Mouse (Mus musculus) stomach, embryonic 14.5 days (tissue): ENCODE data around the gene Tmem265. TPM values are rescaled to one million over a fixed set of nuclear protein-coding genes. Genes with fewer than 3 reads are reported as not detected.
A peak's percentile ranks its signal among the peaks of the same experiment; 100 is the strongest.

ENCODE experiments used
- ATAC-seq: fragments of 200-750 bp; cut with Nextera tagmentation; 2 replicates; pipeline ENCODE4 v1.8.0; 2017; ENCODE audit warnings: low read depth, moderate TSS enrichment; ENCODE audit not compliant: insufficient number of reproducible peaks, insufficient read depth, low FRiP score
- H3K27ac ChIP-seq: fragments of 300-500 bp; sonication (generic); 2 replicates; pipeline ENCODE4 v1.5.1; 2014; ENCODE audit warnings: mild to moderate bottlenecking, low read length, moderate library complexity, mixed read lengths
- H3K27me3 ChIP-seq: fragments of 300-500 bp; sonication (generic); 2 replicates; pipeline ENCODE4 v1.6.1; 2014; ENCODE audit warnings: low read length, control low read depth, mixed read lengths; ENCODE audit not compliant: control insufficient read depth, insufficient read depth
- H3K36me3 ChIP-seq: fragments of 300-500 bp; sonication (generic); 2 replicates; pipeline ENCODE4 v1.6.1; 2014; ENCODE audit warnings: mild to moderate bottlenecking, control low read depth, low read length, moderate library complexity, mixed read lengths; ENCODE audit not compliant: control insufficient read depth, insufficient read depth
- H3K4me1 ChIP-seq: fragments of 300-500 bp; sonication (generic); 2 replicates; pipeline ENCODE4 v1.6.1; 2014; ENCODE audit warnings: low read length, control low read depth, mixed read lengths; ENCODE audit not compliant: control insufficient read depth, insufficient read depth
- H3K4me2 ChIP-seq: fragments of 300-500 bp; sonication (generic); replicated peaks from 2 replicates; pipeline ENCODE4 v1.6.1; 2014; ENCODE audit warnings: low read depth, low read length, control low read depth
- H3K4me3 ChIP-seq: fragments of 300-500 bp; sonication (generic); 2 replicates; pipeline ENCODE4 v1.5.1; 2014; ENCODE audit warnings: low read depth, low read length, control low read depth
- H3K9ac ChIP-seq: fragments of 300-500 bp; sonication (generic); replicated peaks from 2 replicates; pipeline ENCODE4 v1.6.1; 2014; ENCODE audit warnings: low read depth, mild to moderate bottlenecking, control low read depth, low read length, moderate library complexity, mixed read lengths
- H3K9me3 ChIP-seq: fragments of 300-500 bp; sonication (generic); 2 replicates; pipeline ENCODE4 v1.6.1; 2016; ENCODE audit warnings: low read depth, low read length, control low read depth; ENCODE audit not compliant: control insufficient read depth
- WGBS: fragments of 180-500 bp; shearing (Covaris S2); extraction: QIAGEN DNeasy Blood & Tissue Kit; methylation state at CpG from one replicate; pipeline ENCODE4 v1.1.7; 2014; 5-methylcytosine and 5-hydroxymethylcytosine counted together
- polyA plus RNA-seq: library from polyadenylated mRNA; unstranded; fragments of >200 nt; fragmentation: Nextera tagmentation; extraction: Ambion mirVana; gene quantifications from 2 replicates; pipeline ENCODE4 v1.2.1, GENCODE M21; 2014

The Tmem265 gene
- polyA plus RNA-seq, 1 experiment from 2014 or later, result 7.2 TPM

DNA sequence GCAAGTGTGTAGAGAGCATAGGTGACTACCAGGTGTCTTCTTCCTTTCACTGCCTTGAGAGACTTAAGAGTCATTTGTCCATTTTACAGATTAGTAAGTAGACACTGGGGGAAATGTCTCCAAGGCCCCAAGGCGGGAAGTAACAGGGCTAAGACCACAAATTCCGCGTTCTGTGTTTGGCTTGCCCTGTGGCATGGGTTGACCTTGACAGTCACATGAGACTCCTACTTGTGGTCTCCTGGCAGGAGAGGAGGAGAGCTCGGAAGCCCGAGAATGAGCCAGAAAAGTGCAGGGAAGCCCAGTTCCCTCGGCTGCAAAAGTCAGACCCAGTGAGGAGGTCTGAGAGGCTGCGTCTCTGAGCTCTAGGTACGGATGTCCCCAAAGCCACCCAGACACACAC, 52.3 kb downstream of the Tmem265 start:
- H3K4me2 ChIP-seq, result no peak overlapping the region
- 0 out of 2 replicates have a peak overlapping the region, but pooled peaks have one; percentile 92 for H3K4me3 ChIP-seq
- peak overlapping the region; percentile 92; the same call in 1 of the 2 replicates for H3K9ac ChIP-seq
- peaks cover 6% of the 10 kb centered on the region for H3K4me1 ChIP-seq
- ATAC-seq, result no peak
- no peak overlapping the region for H3K27ac ChIP-seq
- H3K36me3 ChIP-seq, result peaks cover 40% of the 10 kb centered on the region
- H3K27me3 ChIP-seq, result no peaks in the 10 kb centered on the region
- 85% methylated on average over 8 of the region's 8 CpGs for WGBS
- H3K9me3 ChIP-seq, result no peaks in the 10 kb centered on the region

DNA sequence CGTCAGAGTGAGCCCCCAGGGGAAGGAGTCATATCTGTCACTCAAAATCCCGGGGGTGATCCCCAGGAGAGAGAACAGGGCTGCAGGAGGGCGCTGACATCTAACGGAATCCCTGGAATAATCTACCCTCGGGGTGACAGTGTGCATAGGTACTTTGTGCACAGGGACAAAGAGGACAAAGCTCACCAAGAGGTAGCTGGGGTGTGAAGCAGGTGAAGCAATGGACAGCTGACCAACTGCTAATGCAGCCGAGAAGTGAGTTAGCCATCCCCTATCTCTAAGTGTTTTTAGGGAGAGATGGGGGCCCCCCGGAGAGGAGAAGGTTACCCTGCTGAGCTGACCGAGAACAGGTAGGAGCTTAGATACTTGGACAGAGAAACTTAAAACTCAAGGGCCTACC, 52.9 kb downstream of the Tmem265 start:
- Histone ChIP-seq H3K4me1 (peaks cover 6% of the 10 kb centered on the region), H3K9me3 (no peaks in the 10 kb centered on the region), H3K9ac (peak overlapping the region; percentile 92), H3K36me3 (peaks cover 34% of the 10 kb centered on the region), H3K4me2 (peak overlapping the region; percentile 61), H3K27ac (peak overlapping the region; percentile 75; the same call in 1 of the 2 replicates), H3K27me3 (no peaks in the 10 kb centered on the region), H3K4me3 (peak overlapping the region; percentile 92)
- no peak for ATAC-seq
- 16% methylated on average over 8 of the region's 8 CpGs for whole genome bisulfite sequencing

DNA sequence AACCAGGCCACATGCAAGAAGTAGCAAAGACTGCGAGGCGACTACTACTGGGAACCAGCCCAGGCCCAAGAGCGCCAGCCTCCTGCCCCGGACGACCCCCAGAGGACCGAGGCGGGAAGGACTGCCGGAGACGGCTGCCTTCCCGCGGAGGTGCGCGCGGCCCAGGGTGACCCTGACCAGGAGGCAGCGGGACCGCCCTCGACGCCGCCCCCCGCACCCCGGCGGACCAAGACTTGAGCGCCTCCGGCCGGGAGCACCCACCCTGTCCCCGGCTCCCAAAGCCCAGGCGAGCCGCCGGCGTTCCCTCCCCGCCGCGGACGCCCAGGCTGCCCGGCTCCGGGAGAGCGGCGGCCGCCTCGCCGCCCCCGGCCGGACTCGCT, 53.3 kb downstream of the Tmem265 start:
- under 1% methylated on average over 44 of the region's 44 CpGs for WGBS
- H3K9ac ChIP-seq, result peak overlapping the region; percentile 92
- H3K27ac ChIP-seq, result peak overlapping the region; percentile 75
- peaks cover 30% of the 10 kb centered on the region for H3K36me3 ChIP-seq
- H3K9me3 ChIP-seq, result no peaks in the 10 kb centered on the region
- peak overlapping the region; percentile 61 for H3K4me2 ChIP-seq
- peak overlapping the region; percentile 92 for H3K4me3 ChIP-seq
- H3K4me1 ChIP-seq, result peaks cover 6% of the 10 kb centered on the region
- peak; percentile 39 for ATAC-seq
- H3K27me3 ChIP-seq, result no peaks in the 10 kb centered on the region

DNA sequence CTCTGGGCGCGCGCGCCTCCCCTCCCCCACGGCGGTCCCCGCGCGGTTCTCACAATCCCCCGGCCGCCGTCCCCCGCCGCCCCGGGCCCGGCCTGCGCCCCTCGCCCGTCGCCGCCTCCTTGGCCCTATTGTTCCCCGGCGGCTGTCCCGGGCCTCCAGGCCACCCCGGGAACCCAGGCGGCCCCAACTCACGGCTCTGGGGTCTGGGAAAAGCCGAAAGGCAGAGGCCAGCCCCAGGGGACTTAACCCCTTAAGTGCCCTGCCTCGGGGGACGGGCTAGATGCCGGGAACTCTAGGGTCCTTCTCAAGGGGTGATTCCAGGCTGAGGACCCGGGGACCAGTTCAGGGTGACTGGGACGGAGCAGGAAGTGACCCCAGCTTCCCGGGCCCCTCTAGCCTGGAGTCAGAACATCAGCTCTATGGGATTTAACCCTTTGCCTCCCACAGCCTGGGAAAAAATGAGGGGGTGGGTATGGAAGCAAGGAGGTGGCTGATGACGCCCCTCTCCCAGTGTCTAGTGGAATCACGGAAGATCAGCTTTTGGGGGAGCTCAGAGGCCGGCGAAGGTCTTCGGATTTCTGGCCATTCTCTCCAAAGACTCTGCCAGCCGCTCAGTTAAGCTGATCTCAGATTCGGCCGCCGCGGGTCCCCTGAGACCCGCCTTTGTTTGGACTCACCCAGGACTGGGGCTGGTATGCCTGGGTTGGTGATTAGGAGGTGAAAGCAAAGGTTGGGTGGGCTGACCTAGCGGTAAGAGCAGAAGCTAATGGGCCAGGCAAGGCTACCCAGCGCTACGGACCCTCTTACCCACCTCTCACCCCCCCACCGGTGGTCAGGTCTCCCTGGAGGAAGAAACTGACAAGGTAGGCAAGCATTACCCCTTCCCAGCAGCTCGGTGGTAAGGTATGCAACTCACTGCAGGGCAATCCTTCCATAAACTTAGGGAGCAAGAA, 54.0 kb downstream of the Tmem265 start, which contains the start of gene Zfp629:
TSS of gene Zfp629 (minus strand) at position 907 of the 953 bp plus-strand sequence.
- Histone ChIP-seq H3K27me3 (no peaks in the 10 kb centered on the region), H3K36me3 (peaks cover 24% of the 10 kb centered on the region), H3K4me1 (peaks cover 6% of the 10 kb centered on the region), H3K9ac (peak within 1 kb of the TSS; percentile 92), H3K4me2 (peak within 1 kb of the TSS; percentile 61), H3K4me3 (peak within 1 kb of the TSS; percentile 92), H3K9me3 (no peaks in the 10 kb centered on the region), H3K27ac (peak within 1 kb of the TSS; percentile 75)
- under 1% methylated on average over 49 of the region's 50 CpGs for WGBS
- ATAC-seq, result peak; percentile 91

DNA sequence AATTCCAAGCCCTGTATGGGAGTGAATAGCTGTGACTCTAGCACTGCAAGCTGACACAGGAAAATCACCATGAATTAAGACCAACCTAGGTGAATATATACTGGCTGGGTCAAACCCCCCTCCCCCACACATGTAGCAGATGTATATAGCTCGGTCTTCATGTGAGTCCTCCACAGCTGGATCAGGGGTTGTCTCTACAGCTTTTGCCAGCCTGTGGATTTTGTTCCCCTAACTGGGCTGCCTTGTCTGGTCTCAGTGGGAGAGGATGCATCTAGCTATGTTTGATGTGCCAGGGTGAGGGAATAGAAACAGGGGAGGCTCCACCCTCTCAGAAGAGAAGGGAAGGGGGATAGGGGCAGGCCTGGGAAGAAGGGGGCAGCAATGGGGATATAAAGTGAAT, 55.1 kb downstream of the Tmem265 start:
- WGBS, result 70% methylated on average over 1 of the region's 1 CpGs
- ATAC-seq, result no peak
- Histone ChIP-seq H3K4me1 (peaks cover 6% of the 10 kb centered on the region), H3K4me3 (no peak overlapping the region), H3K36me3 (peaks cover 13% of the 10 kb centered on the region), H3K9ac (no peak overlapping the region), H3K27ac (no peak overlapping the region), H3K27me3 (no peaks in the 10 kb centered on the region), H3K4me2 (peak overlapping the region; percentile 61; the same call in 1 of the 2 replicates), H3K9me3 (no peaks in the 10 kb centered on the region)

Other genes starting within 250 kb of the Tmem265 start
- 4.6 and 4.7 TPM in 2 replicates for gene Zfp768, start 215.8 kb upstream of the Tmem265 start, polyA plus RNA-seq
- 8.1 and 9.4 TPM in 2 replicates for gene Zfp747, start 185.3 kb upstream of the Tmem265 start, polyA plus RNA-seq
- 6.7 and 7.1 TPM in 2 replicates for gene 9130019O22Rik, start 174.2 kb upstream of the Tmem265 start, polyA plus RNA-seq
- gene E430018J23Rik, start 167.8 kb upstream of the Tmem265 start, polyA plus RNA-seq, result 8.0 and 9.7 TPM in 2 replicates
- gene Zfp764, start 154.6 kb upstream of the Tmem265 start, polyA plus RNA-seq, result 10.3 and 12.0 TPM in 2 replicates
- 25.0 and 26.3 TPM in 2 replicates for gene Zfp688, start 139.3 kb upstream of the Tmem265 start, polyA plus RNA-seq
- gene Zfp689, start 112.2 kb upstream of the Tmem265 start, polyA plus RNA-seq, result 7.9 and 9.1 TPM in 2 replicates
- gene Prr14, start 101.8 kb upstream of the Tmem265 start, polyA plus RNA-seq, result 49.9 and 55.0 TPM in 2 replicates
- gene Fbrs, start 82.2 kb upstream of the Tmem265 start, polyA plus RNA-seq, result 14.9 and 18.5 TPM in 2 replicates
- gene Srcap, start 49.4 kb upstream of the Tmem265 start, polyA plus RNA-seq, result 60.5 and 65.2 TPM in 2 replicates
- 20.8 and 22.1 TPM in 2 replicates for gene Gm42715, start 41.8 kb upstream of the Tmem265 start, polyA plus RNA-seq
- gene Phkg2, start 11.9 kb downstream of the Tmem265 start, polyA plus RNA-seq, result 46.4 and 47.4 TPM in 2 replicates
- gene Ccdc189, start 27.2 kb downstream of the Tmem265 start, polyA plus RNA-seq, result 7.8 and 8.2 TPM in 2 replicates
- gene Rnf40, start 27.4 kb downstream of the Tmem265 start, polyA plus RNA-seq, result 37.0 and 39.9 TPM in 2 replicates
- gene Zfp629, start 54.4 kb downstream of the Tmem265 start, polyA plus RNA-seq, result 16.0 and 17.2 TPM in 2 replicates
- gene Bcl7c, start 147.5 kb downstream of the Tmem265 start, polyA plus RNA-seq, result 57.8 and 65.2 TPM in 2 replicates
- 20.1 and 22.1 TPM in 2 replicates for gene Ctf1, start 151.3 kb downstream of the Tmem265 start, polyA plus RNA-seq
- 0.32 and 0.66 TPM in 2 replicates for gene Ctf2, start 170.8 kb downstream of the Tmem265 start, polyA plus RNA-seq
- 3.9 and 6.2 TPM in 2 replicates for gene Fbxl19, start 183.2 kb downstream of the Tmem265 start, polyA plus RNA-seq
- gene Orai3, start 208.4 kb downstream of the Tmem265 start, polyA plus RNA-seq, result 19.6 and 24.8 TPM in 2 replicates
- gene Setd1a, start 215.3 kb downstream of the Tmem265 start, polyA plus RNA-seq, result 31.2 and 32.1 TPM in 2 replicates
- not detected in 2 replicates for gene Gm49388, start 224.2 kb downstream of the Tmem265 start, polyA plus RNA-seq
- 21.1 and 22.7 TPM in 2 replicates for gene Hsd3b7, start 239.2 kb downstream of the Tmem265 start, polyA plus RNA-seq